Mouse (Mus musculus) heart, adult 8-10 months (tissue): ENCODE measurements at regions not wholly inside any gene's neighbourhood (a gene's known extent, or its start where the extent isn't known, plus 50 kb on each side); places are given as distances from the start of the nearest gene placed in this dataset.

ENCODE experiments used
- DNase-seq: peaks from one replicate; pipeline ENCODE4 v3.0.0; 2022; ENCODE audit warnings: low spot score

- peak; percentile 4 for DNase-seq
Observed at GRCm38 (mm10) chr15:103627085-103627484, 62.2 kb upstream of the Glycam1 start.
